Mouse (Mus musculus) MEL (cell line): ENCODE results near the gene Nfkbid. TPM values are rescaled to one million over a fixed set of nuclear protein-coding genes. Genes with fewer than 3 reads are reported as not detected.

ENCODE experiments used
- DNase-seq: peaks from one replicate; pipeline ENCODE4 v3.0.0; 2011; ENCODE audit warnings: low read depth, low spot score
- H3K27ac ChIP-seq: 2 replicates; pipeline ENCODE4 v1.5.1; 2012; ENCODE audit warnings: low read depth, mild to moderate bottlenecking, control low read depth, low read length, moderate library complexity; ENCODE audit not compliant: control insufficient read depth
- H3K27me3 ChIP-seq, 2 experiments: fragments of 150-350 bp in 1 of 2; sonication (generic) in 1 of 2; 2 replicates each; pipeline ENCODE4 v1.6.1; 2012; ENCODE audit warnings: low read length in 2 of 2, mild to moderate bottlenecking in 2 of 2, improper control_type of control experiment in 1 of 2, moderate library complexity in 1 of 2; ENCODE audit not compliant: insufficient read depth in 2 of 2, control insufficient read depth in 1 of 2
- H3K36me3 ChIP-seq, 2 experiments: 2 replicates each; pipeline ENCODE4 v1.6.1; 2012 to 2014; ENCODE audit warnings: low read length in 2 of 2, improper control_type of control experiment in 1 of 2, inconsistent platforms in 1 of 2, mild to moderate bottlenecking in 1 of 2; ENCODE audit not compliant: insufficient read depth in 2 of 2, control insufficient read depth in 1 of 2
- H3K4me1 ChIP-seq, 2 experiments: fragments of 150-350 bp in 1 of 2; sonication (generic) in 1 of 2; 2 replicates each; pipeline ENCODE4 v1.6.1; 2012; ENCODE audit warnings: low read length in 2 of 2, improper control_type of control experiment in 1 of 2, mild to moderate bottlenecking in 1 of 2; ENCODE audit not compliant: insufficient read depth in 2 of 2, control insufficient read depth in 1 of 2
- H3K4me3 ChIP-seq, 2 experiments: fragments of 150-350 bp in 1 of 2; sonication (generic) in 1 of 2; 2 replicates each; pipeline ENCODE4 v1.5.1; 2012; ENCODE audit warnings: low read depth in 2 of 2, low read length in 2 of 2, mild to moderate bottlenecking in 2 of 2, moderate library complexity in 2 of 2, control low read depth in 1 of 2, improper control_type of control experiment in 1 of 2; ENCODE audit not compliant: control insufficient read depth in 1 of 2, insufficient read depth in 1 of 2
- H3K79me2 ChIP-seq: 2 replicates; pipeline ENCODE4 v1.6.1; 2012; ENCODE audit warnings: mild to moderate bottlenecking, low read length, moderate library complexity; ENCODE audit not compliant: control insufficient read depth, poor library complexity, insufficient read depth
- H3K9ac ChIP-seq: 2 replicates; pipeline ENCODE4 v1.6.1; 2012; ENCODE audit warnings: low read depth, mild to moderate bottlenecking, control low read depth, low read length, moderate library complexity; ENCODE audit not compliant: control insufficient read depth, poor library complexity, severe bottlenecking
- H3K9me3 ChIP-seq: fragments of 150-350 bp; sonication (generic); replicated peaks from 2 replicates; pipeline ENCODE4 v1.6.1; 2012; ENCODE audit warnings: mild to moderate bottlenecking, low read length, improper control_type of control experiment, moderate library complexity; ENCODE audit not compliant: insufficient read depth
- BHLHE40 ChIP-seq: IDR thresholded peaks from 2 replicates; pipeline ENCODE4 v1.6.1; 2012; ENCODE audit warnings: low read depth, mild to moderate bottlenecking, inconsistent platforms, low read length, improper control_type of control experiment, borderline replicate concordance
- CHD1 ChIP-seq: IDR thresholded peaks from 2 replicates; pipeline ENCODE4 v1.6.1; 2012; ENCODE audit warnings: low read depth, mild to moderate bottlenecking, inconsistent platforms, low read length, improper control_type of control experiment
- CHD2 ChIP-seq: IDR thresholded peaks from 2 replicates; pipeline ENCODE4 v1.6.1; 2011; ENCODE audit warnings: low read length, improper control_type of control experiment
- CTCF ChIP-seq, 3 experiments: IDR thresholded peaks in 2 of 3; conservative IDR thresholded peaks in 1 of 3; 2 replicates each; pipeline ENCODE4 v1.5.1; 2011 to 2012; ENCODE audit warnings: low read length in 3 of 3, low read depth in 2 of 3, mild to moderate bottlenecking in 2 of 3, improper control_type of control experiment in 1 of 3, inconsistent platforms in 1 of 3, mixed read lengths in 1 of 3, moderate library complexity in 1 of 3; ENCODE audit not compliant: control insufficient read depth in 1 of 3, insufficient read depth in 1 of 3, poor library complexity in 1 of 3, severe bottlenecking in 1 of 3
- E2F4 ChIP-seq: IDR thresholded peaks from 2 replicates; pipeline ENCODE4 v1.6.1; 2011; ENCODE audit warnings: low read depth, low read length, improper control_type of control experiment, borderline replicate concordance
- EP300 ChIP-seq, 2 experiments: IDR thresholded peaks; 2 replicates each; pipeline ENCODE4 v1.6.1; 2011; ENCODE audit warnings: improper control_type of control experiment in 2 of 2, low read length in 2 of 2, low read depth in 1 of 2, mild to moderate bottlenecking in 1 of 2
- ETS1 ChIP-seq: IDR thresholded peaks from 2 replicates; pipeline ENCODE4 v1.6.1; 2012; ENCODE audit warnings: low read depth, mild to moderate bottlenecking, inconsistent platforms, low read length, improper control_type of control experiment, moderate library complexity
- GABPA ChIP-seq: IDR thresholded peaks from 2 replicates; pipeline ENCODE4 v1.6.1; 2012; ENCODE audit warnings: low read depth, mild to moderate bottlenecking, inconsistent platforms, low read length, improper control_type of control experiment, moderate library complexity
- MAFK ChIP-seq: IDR thresholded peaks from 2 replicates; pipeline ENCODE4 v1.6.1; 2011; ENCODE audit warnings: low read depth, mild to moderate bottlenecking, low read length, improper control_type of control experiment, borderline replicate concordance
- MAX ChIP-seq: IDR thresholded peaks from 2 replicates; pipeline ENCODE4 v1.6.1; 2011; ENCODE audit warnings: low read length, improper control_type of control experiment
- MAZ ChIP-seq: IDR thresholded peaks from 2 replicates; pipeline ENCODE4 v1.6.1; 2012; ENCODE audit warnings: low read depth, mild to moderate bottlenecking, inconsistent platforms, low read length, improper control_type of control experiment
- MEF2A ChIP-seq: IDR thresholded peaks from 2 replicates; pipeline ENCODE4 v1.6.1; 2014; ENCODE audit warnings: low read depth, mild to moderate bottlenecking, inconsistent platforms, low read length, improper control_type of control experiment; ENCODE audit not compliant: poor library complexity, insufficient replicate concordance, severe bottlenecking; ENCODE audit errors: extremely low read depth
- MYC ChIP-seq: IDR thresholded peaks from 2 replicates; pipeline ENCODE4 v1.6.1; 2011; ENCODE audit warnings: low read depth, mild to moderate bottlenecking, low read length, improper control_type of control experiment, moderate library complexity
- NELFE ChIP-seq: IDR thresholded peaks from 2 replicates; pipeline ENCODE4 v1.6.1; 2011; ENCODE audit warnings: low read depth, low read length, improper control_type of control experiment
- NRF1 ChIP-seq: IDR thresholded peaks from 2 replicates; pipeline ENCODE4 v1.6.1; 2014; ENCODE audit warnings: low read depth, mild to moderate bottlenecking, inconsistent platforms, low read length, improper control_type of control experiment, moderate library complexity; ENCODE audit not compliant: poor library complexity, insufficient read depth, severe bottlenecking
- POLR2A ChIP-seq, 2 experiments: IDR thresholded peaks; 2 replicates each; pipeline ENCODE4 v1.6.1; 2011 to 2012; ENCODE audit warnings: low read length in 2 of 2, mild to moderate bottlenecking in 2 of 2, control low read depth in 1 of 2, improper control_type of control experiment in 1 of 2, low read depth in 1 of 2, moderate library complexity in 1 of 2; ENCODE audit not compliant: control insufficient read depth in 1 of 2, insufficient read depth in 1 of 2, poor library complexity in 1 of 2
- POLR2AphosphoS2 ChIP-seq: IDR thresholded peaks from 2 replicates; pipeline ENCODE4 v1.6.1; 2011; ENCODE audit warnings: low read length, improper control_type of control experiment
- RAD21 ChIP-seq: IDR thresholded peaks from 2 replicates; pipeline ENCODE4 v1.6.1; 2011; ENCODE audit warnings: mild to moderate bottlenecking, low read depth, low read length, improper control_type of control experiment
- SMC3 ChIP-seq: IDR thresholded peaks from 2 replicates; pipeline ENCODE4 v1.6.1; 2011; ENCODE audit warnings: low read depth, low read length, improper control_type of control experiment
- TAL1 ChIP-seq: IDR thresholded peaks from 2 replicates; pipeline ENCODE4 v1.6.1; 2012; ENCODE audit warnings: mild to moderate bottlenecking, inconsistent platforms, low read length, moderate library complexity, mixed read lengths
- TBP ChIP-seq: IDR thresholded peaks from 2 replicates; pipeline ENCODE4 v1.8.0; 2011; ENCODE audit warnings: low read depth, low read length, improper control_type of control experiment
- TCF12 ChIP-seq: IDR thresholded peaks from 2 replicates; pipeline ENCODE4 v1.6.1; 2014; ENCODE audit warnings: low read depth, mild to moderate bottlenecking, inconsistent platforms, low read length, improper control_type of control experiment, moderate library complexity
- UBTF ChIP-seq: IDR thresholded peaks from 2 replicates; pipeline ENCODE4 v1.6.1; 2012; ENCODE audit warnings: low read depth, mild to moderate bottlenecking, inconsistent platforms, low read length, improper control_type of control experiment, moderate library complexity, borderline replicate concordance; ENCODE audit not compliant: insufficient read depth
- USF1 ChIP-seq: IDR thresholded peaks from 2 replicates; pipeline ENCODE4 v1.6.1; 2014; ENCODE audit warnings: low read depth, mild to moderate bottlenecking, inconsistent platforms, low read length, improper control_type of control experiment, moderate library complexity
- USF2 ChIP-seq, 2 experiments: IDR thresholded peaks; 2 replicates each; pipeline ENCODE4 v1.6.1; 2011 to 2012; ENCODE audit warnings: improper control_type of control experiment in 2 of 2, low read length in 2 of 2, borderline replicate concordance in 1 of 2, inconsistent platforms in 1 of 2, low read depth in 1 of 2, mild to moderate bottlenecking in 1 of 2; ENCODE audit not compliant: insufficient read depth in 1 of 2
- ZC3H11A ChIP-seq: IDR thresholded peaks from 2 replicates; pipeline ENCODE4 v1.6.1; 2012; ENCODE audit warnings: low read depth, mild to moderate bottlenecking, inconsistent platforms, low read length, improper control_type of control experiment
- ZKSCAN1 ChIP-seq: IDR thresholded peaks from 2 replicates; pipeline ENCODE4 v1.6.1; 2012; ENCODE audit warnings: low read depth, mild to moderate bottlenecking, inconsistent platforms, low read length, improper control_type of control experiment, moderate library complexity
- ZMIZ1 ChIP-seq: IDR thresholded peaks from 2 replicates; pipeline ENCODE4 v1.6.1; 2012; ENCODE audit warnings: low read depth, mild to moderate bottlenecking, inconsistent platforms, low read length, improper control_type of control experiment, moderate library complexity
- ZNF384 ChIP-seq: IDR thresholded peaks from 2 replicates; pipeline ENCODE4 v1.6.1; 2012; ENCODE audit warnings: low read depth, mild to moderate bottlenecking, inconsistent platforms, low read length, improper control_type of control experiment
- polyA plus RNA-seq, 2 experiments: library from polyadenylated mRNA; stranded (reverse) in 1 of 2; unstranded in 1 of 2; fragments of >175 nt in 1 of 2; fragments of >200 nt in 1 of 2; gene quantifications; 2 replicates each; pipeline versions ENCODE4 v1.2.1 to v1.2.4; 2012; ENCODE audit warnings: low replicate concordance in 2 of 2, low read depth in 1 of 2; ENCODE audit not compliant: insufficient read length in 2 of 2, insufficient read depth in 1 of 2, missing spikeins in 1 of 2
- total RNA-seq: library from RNA; depleted of rRNA; stranded (reverse); fragments of 300-350 nt; gene quantifications from 2 replicates; pipeline ENCODE4 v1.2.3, GENCODE M21; 2012

Gene Nfkbid
- total and polyA plus RNA-seq, 3 experiments = 7.0 to 16.7 TPM; not detected in 1

DNA sequence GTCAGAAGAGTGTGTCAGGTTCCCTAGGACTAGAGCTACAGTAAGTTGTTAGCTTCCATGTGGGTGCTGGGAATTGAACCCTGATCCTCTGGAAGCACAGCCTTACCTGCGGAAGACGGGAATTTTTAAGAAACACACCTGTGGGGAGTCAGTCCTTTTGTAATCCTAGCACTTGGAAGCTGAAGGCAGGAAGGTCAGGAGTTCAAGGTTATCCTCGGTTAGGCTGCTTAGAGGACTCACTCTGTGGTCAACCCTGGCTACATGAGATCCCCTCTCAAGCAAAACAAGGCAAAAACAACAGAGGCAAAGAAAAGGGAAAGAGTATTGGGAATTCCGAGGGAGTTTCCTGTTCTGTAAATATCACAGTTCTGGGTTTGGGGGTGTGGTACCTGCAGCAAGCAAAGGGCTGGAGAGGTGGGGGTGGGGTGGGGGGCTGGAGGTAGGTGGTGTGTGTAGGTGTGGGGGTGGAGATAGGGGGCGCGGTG, 43.3 kb downstream of the Nfkbid start:
- Histone ChIP-seq H3K79me2 (no peaks in the 10 kb centered on the region), H3K4me1 (no peaks in the 10 kb centered on the region), H3K27ac (no peak overlapping the region), H3K4me3 (no peak overlapping the region), H3K9ac (no peak overlapping the region), H3K9me3 (no peaks in the 10 kb centered on the region), H3K27me3 (peaks cover 0 to 1% of the 10 kb centered on the region in 2 experiments), H3K36me3 (no peaks in the 10 kb centered on the region)
- no peak for DNase-seq
- no peak for TF ChIP-seq MYC
- no peak for TF ChIP-seq POLR2A (IDR thresholded peaks at IDR 0.05; ENCODE audit: control insufficient read depth in 1 of 2, insufficient read depth in 1 of 2, low read depth in 1 of 2, low read length in 2 of 2, poor library complexity in 1 of 2)
- no peak for TF ChIP-seq TCF12
- TF ChIP-seq CHD2 = no peak
- no peak for TF ChIP-seq ETS1
- no peak for TF ChIP-seq MAX
- TF ChIP-seq NELFE = no peak
- TF ChIP-seq TBP = no peak
- TF ChIP-seq EP300 (IDR thresholded peaks at IDR 0.05; ENCODE audit: low read depth in 1 of 2, low read length in 2 of 2) = no peak
- no peak for TF ChIP-seq CHD1
- TF ChIP-seq MAZ = no peak
- no peak for TF ChIP-seq MEF2A
- TF ChIP-seq POLR2AphosphoS2 = no peak
- TF ChIP-seq SMC3 = no peak
- TF ChIP-seq ZKSCAN1 = no peak
- no peak for TF ChIP-seq E2F4

DNA sequence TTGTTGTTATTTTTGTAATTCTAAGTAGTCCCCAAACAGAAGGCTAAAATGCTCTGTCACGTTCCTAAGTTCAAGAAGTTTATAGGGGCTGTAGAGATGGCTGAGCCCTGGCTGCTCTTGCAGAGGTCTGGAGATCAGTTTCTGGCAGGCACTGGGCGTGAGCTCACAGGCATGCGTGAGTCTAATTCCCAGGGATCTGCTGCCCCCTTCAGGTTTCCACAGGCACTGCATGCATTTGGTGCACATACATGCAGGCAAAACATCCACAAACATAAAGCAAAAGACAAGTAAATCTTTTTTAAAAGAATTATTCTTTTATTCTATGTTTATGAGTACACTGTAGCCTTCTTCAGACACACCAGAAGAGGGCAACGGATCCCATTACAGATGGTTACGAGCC, 50.9 kb downstream of the Nfkbid start:
- H3K36me3 ChIP-seq = no peaks in the 10 kb centered on the region
- H3K9ac ChIP-seq = no peak overlapping the region
- no peaks in the 10 kb centered on the region for H3K9me3 ChIP-seq
- H3K27me3 ChIP-seq = no peaks in the 10 kb centered on the region; a peak in 1 of 4 replicates
- H3K4me1 ChIP-seq = no peaks in the 10 kb centered on the region
- H3K79me2 ChIP-seq = no peaks in the 10 kb centered on the region
- H3K4me3 ChIP-seq = no peak overlapping the region
- TF ChIP-seq ETS1 (no peak), GABPA (no peak), ZC3H11A (peak; percentile 73), SMC3 (peak; percentile 69), E2F4 (no peak), MEF2A (no peak), ZMIZ1 (no peak), UBTF (no peak), USF2 (IDR thresholded peaks at IDR 0.05; ENCODE audit: borderline replicate concordance in 1 of 2, insufficient read depth in 1 of 2, low read depth in 1 of 2, low read length in 2 of 2) (no peak), MAX (no peak), ZNF384 (no peak), CTCF (IDR thresholded peaks at IDR 0.05 in 2 of 3, conservative IDR thresholded peaks at IDR 0.05 in 1 of 3; ENCODE audit: control insufficient read depth in 1 of 3, insufficient read depth in 1 of 3, low read depth in 2 of 3, low read length in 3 of 3, poor library complexity in 1 of 3, severe bottlenecking in 1 of 3) (peak; percentile 56 to 77 (median 67)), BHLHE40 (no peak), CHD1 (no peak), USF1 (no peak), NRF1 (peak; percentile 47; the same call in 1 of the 2 replicates), TAL1 (no peak), POLR2A (IDR thresholded peaks at IDR 0.05; ENCODE audit: control insufficient read depth in 1 of 2, insufficient read depth in 1 of 2, low read depth in 1 of 2, low read length in 2 of 2, poor library complexity in 1 of 2) (no peak), TBP (no peak), MYC (no peak), RAD21 (peak; percentile 73), MAFK (no peak), TCF12 (no peak)
- peak; percentile 73 for DNase-seq
- H3K27ac ChIP-seq = no peak overlapping the region
